Mouse (Mus musculus) heart, embryonic 13.5 days (tissue): ENCODE measurements around the gene Nupl2. TPM values are rescaled to one million over a fixed set of nuclear protein-coding genes. Genes with fewer than 3 reads are reported as not detected.

Experiments used
- ATAC-seq: fragments of 200-750 bp; cut with Nextera tagmentation; 2 replicates; pipeline ENCODE4 v1.8.0; 2017; ENCODE audit warnings: moderate TSS enrichment; ENCODE audit not compliant: insufficient number of reproducible peaks, low FRiP score, low TSS enrichment; ENCODE audit errors: extremely low read depth
- H3K27ac ChIP-seq: fragments of 300-500 bp; sonication (generic); replicated peaks from 2 replicates; pipeline ENCODE4 v1.5.1; 2015; ENCODE audit warnings: moderate library complexity, mild to moderate bottlenecking, inconsistent platforms
- H3K27me3 ChIP-seq: fragments of 300-500 bp; sonication (generic); replicated peaks from 2 replicates; pipeline ENCODE4 v1.6.1; 2015; ENCODE audit warnings: mild to moderate bottlenecking, inconsistent platforms
- H3K36me3 ChIP-seq: fragments of 300-500 bp; sonication (generic); 2 replicates; pipeline ENCODE4 v1.6.1; 2015; ENCODE audit warnings: mild to moderate bottlenecking, inconsistent platforms
- H3K4me1 ChIP-seq: fragments of 300-500 bp; sonication (generic); 2 replicates; pipeline ENCODE4 v1.6.1; 2015; ENCODE audit warnings: inconsistent platforms
- H3K4me2 ChIP-seq: fragments of 300-500 bp; sonication (generic); 2 replicates; pipeline ENCODE4 v1.6.1; 2015; ENCODE audit warnings: inconsistent platforms, mild to moderate bottlenecking, moderate library complexity
- H3K4me3 ChIP-seq: fragments of 300-500 bp; sonication (generic); 2 replicates; pipeline ENCODE4 v1.5.1; 2015; ENCODE audit warnings: moderate library complexity, mild to moderate bottlenecking, inconsistent platforms
- H3K9ac ChIP-seq: fragments of 300-500 bp; sonication (generic); 2 replicates; pipeline ENCODE4 v1.6.1; 2015; ENCODE audit warnings: inconsistent platforms, mild to moderate bottlenecking, moderate library complexity
- H3K9me3 ChIP-seq: fragments of 300-500 bp; sonication (generic); 2 replicates; pipeline ENCODE4 v1.6.1; 2016; ENCODE audit warnings: inconsistent platforms
- WGBS: fragments of 180-500 bp; shearing (Covaris S2); methylation state at CpG from one replicate; pipeline ENCODE4 v1.1.7; 2015; ENCODE audit warnings: mixed read lengths; 5-methylcytosine and 5-hydroxymethylcytosine counted together
- polyA plus RNA-seq: library from polyadenylated mRNA; unstranded; fragments of >200 nt; fragmentation: Nextera tagmentation; extraction: Ambion mirVana; gene quantifications from 2 replicates; pipeline ENCODE4 v1.2.1, GENCODE M21; 2015

Nupl2 gene
- 11.7 and 12.7 TPM in 2 replicates for polyA plus RNA-seq

DNA sequence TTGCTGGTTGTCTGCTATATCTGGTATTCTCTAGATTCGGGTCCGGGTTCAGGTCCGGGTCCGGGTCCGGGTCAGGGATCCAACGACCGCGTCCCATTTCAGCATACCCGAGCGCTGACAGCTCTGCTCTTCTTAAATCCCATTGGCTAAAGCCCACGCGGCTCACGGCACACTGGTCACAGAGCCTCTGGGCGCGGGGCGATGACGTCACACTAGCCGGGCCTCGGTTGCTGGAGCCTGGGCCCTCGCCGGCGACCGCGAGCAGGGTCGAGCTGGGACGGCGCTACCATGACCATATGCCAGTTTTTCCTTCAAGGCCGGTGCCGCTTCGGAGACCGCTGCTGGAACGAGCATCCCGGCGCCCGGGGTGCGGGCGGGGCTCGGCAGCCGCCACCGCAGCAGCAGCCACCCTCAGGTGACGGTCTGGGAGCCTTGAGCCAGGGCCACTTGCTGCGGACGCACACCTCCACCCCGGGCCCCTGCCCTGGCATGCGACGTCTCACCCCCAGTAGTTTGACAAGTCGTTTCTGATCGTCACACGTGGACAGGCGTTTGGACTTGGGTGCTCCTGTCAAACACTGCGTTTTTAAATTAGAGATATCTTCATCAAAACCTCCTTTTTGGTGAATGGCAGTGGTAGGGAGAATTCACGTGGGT lies at the start of gene Nupl2:
TSS of gene Nupl2 (plus strand) at position 175 of the 657 bp plus-strand sequence.
- Histone ChIP-seq H3K27me3 (no peaks in the 10 kb centered on the region), H3K36me3 (peaks cover 29% of the 10 kb centered on the region), H3K9me3 (no peaks in the 10 kb centered on the region), H3K9ac (peak within 1 kb of the TSS; percentile 96), H3K4me3 (peak within 1 kb of the TSS; percentile 87), H3K27ac (peak within 1 kb of the TSS; percentile 78), H3K4me2 (peak within 1 kb of the TSS; percentile 79), H3K4me1 (peaks cover 13% of the 10 kb centered on the region)
- peak; percentile 94 for ATAC-seq
- under 1% methylated on average over 52 of the region's 52 CpGs for WGBS

DNA sequence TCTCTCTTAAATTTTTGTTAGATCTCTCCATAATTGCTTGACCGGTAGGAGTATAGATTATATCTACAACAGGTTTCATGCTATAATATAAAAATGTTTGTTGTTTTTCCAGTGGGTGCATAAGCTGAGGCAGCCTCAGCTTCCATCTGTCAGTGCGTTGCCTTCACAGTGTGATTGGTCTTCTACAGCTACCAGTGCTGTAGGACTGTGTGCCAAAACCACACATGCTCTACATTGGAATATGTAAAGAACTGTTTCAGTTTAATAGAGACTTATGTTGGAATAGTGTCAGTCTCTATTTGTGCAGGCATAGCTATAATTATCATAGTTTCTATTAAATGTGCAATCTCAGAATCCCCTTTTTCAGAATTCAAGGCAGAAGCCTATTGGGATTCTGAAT lies 42.5 kb upstream of the Nupl2 start:
- H3K9ac ChIP-seq, result no peak overlapping the region
- peaks cover 16% of the 10 kb centered on the region for H3K36me3 ChIP-seq
- H3K9me3 ChIP-seq, result no peaks in the 10 kb centered on the region
- no peaks in the 10 kb centered on the region for H3K27me3 ChIP-seq
- no peak overlapping the region for H3K4me3 ChIP-seq
- no peak for ATAC-seq
- peaks cover 36% of the 10 kb centered on the region for H3K4me1 ChIP-seq
- H3K4me2 ChIP-seq, result no peak overlapping the region
- WGBS, result 93% methylated on average over 2 of the region's 2 CpGs
- H3K27ac ChIP-seq, result no peak overlapping the region

DNA sequence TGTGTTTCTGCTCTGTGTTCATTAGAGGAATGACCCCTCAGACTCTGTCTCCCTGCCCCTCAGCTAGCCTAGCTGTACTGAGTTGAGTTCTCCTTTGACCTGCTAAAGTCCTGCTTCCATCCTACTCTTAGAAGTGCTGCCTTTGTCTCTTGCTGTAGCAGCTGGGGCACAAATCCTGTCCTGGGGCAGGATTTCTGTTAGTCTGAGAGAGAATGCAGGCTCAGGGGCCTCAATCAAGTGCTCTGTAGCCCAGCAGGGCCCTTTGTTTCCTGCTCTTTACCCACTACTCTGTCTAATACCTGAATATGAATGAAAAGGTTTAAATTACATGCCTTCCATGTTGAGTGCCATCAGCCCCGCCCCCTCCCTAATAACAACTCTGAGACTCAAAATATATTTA lies 40.6 kb upstream of the Nupl2 start:
- H3K27ac ChIP-seq, result peak overlapping the region; percentile 77
- H3K9me3 ChIP-seq, result no peaks in the 10 kb centered on the region
- H3K4me3 ChIP-seq, result no peak overlapping the region
- no peak overlapping the region for H3K4me2 ChIP-seq
- no peaks in the 10 kb centered on the region for H3K27me3 ChIP-seq
- WGBS, result 90% methylated on average over 1 of the region's 1 CpGs
- H3K9ac ChIP-seq, result peak overlapping the region; percentile 30; the same call in 1 of the 2 replicates
- peaks cover 44% of the 10 kb centered on the region for H3K4me1 ChIP-seq
- ATAC-seq, result no peak
- H3K36me3 ChIP-seq, result peaks cover 16% of the 10 kb centered on the region

DNA sequence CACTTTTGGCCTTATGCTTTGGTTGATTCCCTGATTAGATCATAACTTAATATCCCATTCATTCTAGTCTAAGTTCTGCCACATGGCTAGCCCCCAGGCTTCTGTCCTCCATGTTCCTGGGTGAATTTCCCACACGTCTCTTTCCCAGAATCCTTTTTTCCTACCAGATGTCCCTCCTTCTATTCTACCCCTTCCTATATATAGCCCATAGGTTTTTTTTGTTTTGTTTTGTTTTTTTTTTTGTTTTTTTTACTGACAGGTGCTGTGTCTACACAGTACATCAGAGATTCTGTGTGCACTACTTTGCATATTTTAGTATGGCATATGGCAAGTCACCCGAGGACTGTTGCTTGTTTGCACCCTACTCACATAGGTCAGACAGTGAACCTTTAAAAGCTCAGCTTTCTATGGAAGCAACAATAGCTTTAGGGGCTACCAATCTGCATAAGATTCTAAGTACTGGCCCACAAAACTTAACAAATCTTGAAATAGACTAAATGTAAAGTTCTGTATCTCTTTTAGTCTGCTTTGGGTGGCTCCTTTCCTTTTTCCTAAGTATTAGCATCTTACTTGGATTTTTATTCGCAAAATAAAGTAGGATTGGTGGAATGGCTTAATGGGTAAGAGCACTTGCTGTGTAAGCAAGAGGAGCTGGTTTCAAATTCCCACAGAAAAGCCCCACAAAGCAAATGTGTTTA lies 40.0 kb upstream of the Nupl2 start:
- Histone ChIP-seq H3K4me3 (no peak overlapping the region), H3K27ac (peak overlapping the region; percentile 77), H3K36me3 (0 out of 2 replicates have a peak, but pooled peaks cover 12% of the 10 kb centered on the region), H3K27me3 (no peaks in the 10 kb centered on the region), H3K9me3 (no peaks in the 10 kb centered on the region), H3K4me2 (peak overlapping the region; percentile 35), H3K9ac (no peak overlapping the region), H3K4me1 (peaks cover 44% of the 10 kb centered on the region)
- WGBS, result 88% methylated on average over 3 of the region's 3 CpGs
- no peak for ATAC-seq

DNA sequence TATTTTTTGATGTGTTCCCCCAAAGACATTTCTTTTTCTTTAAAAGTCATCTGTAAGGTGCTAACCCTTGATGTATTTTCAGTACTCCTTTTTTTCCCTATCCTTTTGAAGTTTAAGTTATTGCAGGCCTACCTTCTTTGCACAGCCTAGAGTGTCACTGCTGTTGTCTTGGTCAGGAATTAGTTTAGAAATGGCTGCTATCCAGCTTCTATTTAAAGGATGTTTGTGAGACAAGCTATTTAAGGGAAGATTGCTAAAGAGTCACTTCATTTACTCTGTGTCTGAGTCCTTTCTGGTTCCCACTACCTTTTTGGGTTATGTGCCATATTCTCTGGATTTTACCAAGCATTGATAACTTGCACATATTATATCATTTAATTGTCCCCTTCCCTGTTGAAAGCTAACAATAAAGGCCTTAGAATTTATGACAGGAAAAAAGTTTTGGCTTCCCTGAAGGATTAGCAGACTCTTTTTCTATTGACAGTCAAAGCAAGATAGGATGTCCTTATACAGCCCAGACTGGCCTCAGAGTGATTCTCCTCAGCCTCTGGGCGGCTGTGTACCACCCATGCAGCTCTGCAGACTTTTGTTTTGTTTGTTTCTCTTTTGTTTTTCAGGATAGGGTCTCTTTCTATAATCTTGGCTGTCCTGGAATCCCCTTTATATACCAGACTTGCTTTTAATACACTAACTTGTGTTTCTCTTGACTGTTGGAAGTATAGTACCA lies 38.7 kb upstream of the Nupl2 start:
- Histone ChIP-seq H3K9ac (no peak overlapping the region), H3K4me1 (peaks cover 44% of the 10 kb centered on the region), H3K27ac (peak overlapping the region; percentile 94), H3K36me3 (0 out of 2 replicates have a peak, but pooled peaks cover 12% of the 10 kb centered on the region), H3K27me3 (no peaks in the 10 kb centered on the region), H3K4me2 (peak overlapping the region; percentile 35), H3K9me3 (no peaks in the 10 kb centered on the region), H3K4me3 (no peak overlapping the region)
- no peak for ATAC-seq
- WGBS, result 62% methylated on average over 1 of the region's 1 CpGs

DNA sequence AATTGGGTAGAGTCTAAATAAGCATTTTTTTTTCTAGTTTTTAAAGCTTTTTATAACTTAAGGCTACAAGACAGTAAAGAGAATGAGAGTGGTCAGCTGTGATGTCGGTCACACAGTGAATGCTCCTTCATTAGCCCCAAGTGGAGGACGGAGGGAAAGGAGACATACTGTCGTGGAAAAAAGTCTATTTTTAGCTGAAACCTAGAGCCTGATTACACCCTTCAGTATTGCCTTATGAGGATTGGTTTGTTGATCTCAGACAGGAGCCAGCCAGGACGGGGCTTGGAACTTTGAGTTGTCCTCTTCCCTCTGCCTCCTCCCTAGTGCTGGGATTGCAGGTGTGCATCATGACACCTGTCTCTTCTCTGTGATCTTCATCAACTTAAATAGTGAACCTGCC lies 37.8 kb upstream of the Nupl2 start:
- Histone ChIP-seq H3K27ac (peak overlapping the region; percentile 94), H3K4me2 (peak overlapping the region; percentile 35), H3K4me3 (no peak overlapping the region), H3K9ac (0 out of 2 replicates have a peak overlapping the region, but pooled peaks have one; percentile 19), H3K4me1 (peaks cover 44% of the 10 kb centered on the region), H3K36me3 (0 out of 2 replicates have a peak, but pooled peaks cover 9% of the 10 kb centered on the region), H3K27me3 (no peaks in the 10 kb centered on the region), H3K9me3 (no peaks in the 10 kb centered on the region)
- WGBS, result 27% methylated on average over 4 of the region's 4 CpGs
- no peak for ATAC-seq

DNA sequence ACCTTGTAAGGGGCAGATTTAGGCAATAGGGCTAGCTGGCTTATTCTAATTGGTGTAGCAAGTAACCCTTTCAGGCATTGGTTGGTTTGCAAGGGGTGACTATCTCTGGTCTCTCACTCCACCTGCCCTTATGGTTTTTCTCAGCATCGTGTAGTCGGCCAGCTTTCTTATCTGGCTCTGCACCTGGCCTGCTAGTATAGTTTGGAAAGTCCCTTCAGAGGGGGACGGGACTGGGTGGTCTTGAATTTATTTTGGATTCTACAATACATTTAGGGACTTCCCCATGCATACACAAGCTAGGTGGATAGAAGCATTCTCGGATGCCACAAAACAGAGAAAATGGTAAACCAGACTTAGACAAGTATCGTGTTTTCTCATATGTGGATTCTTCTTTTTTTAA lies 17.8 kb upstream of the Nupl2 start:
- Histone ChIP-seq H3K9ac (no peak overlapping the region), H3K4me2 (no peak overlapping the region), H3K4me3 (no peak overlapping the region), H3K27ac (no peak overlapping the region), H3K9me3 (no peaks in the 10 kb centered on the region), H3K36me3 (peaks cover 77% of the 10 kb centered on the region), H3K4me1 (peaks cover 12% of the 10 kb centered on the region), H3K27me3 (no peaks in the 10 kb centered on the region)
- no peak for ATAC-seq
- WGBS, result 81% methylated on average over 5 of the region's 5 CpGs

DNA sequence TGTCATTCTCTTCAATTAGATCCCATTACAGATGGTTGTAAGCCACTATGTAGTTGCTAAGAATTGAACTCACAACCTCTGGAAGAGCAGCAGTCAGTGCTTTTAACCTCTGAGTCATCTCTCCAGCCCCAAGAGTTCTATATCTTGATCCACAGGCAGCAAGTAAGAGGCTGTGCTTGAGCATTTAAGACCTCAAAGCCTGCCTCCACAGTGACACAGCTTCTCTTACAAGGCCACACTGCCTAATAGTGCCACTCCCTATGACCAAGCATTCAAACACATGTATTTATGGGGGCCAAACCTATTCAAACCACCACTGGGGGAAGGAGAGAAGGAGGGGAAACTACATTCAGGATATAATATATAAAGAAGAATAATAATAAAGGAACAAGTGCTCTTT lies 12.6 kb upstream of the Nupl2 start:
- Histone ChIP-seq H3K27ac (no peak overlapping the region), H3K4me2 (no peak overlapping the region), H3K9me3 (no peaks in the 10 kb centered on the region), H3K9ac (no peak overlapping the region), H3K4me3 (no peak overlapping the region), H3K27me3 (no peaks in the 10 kb centered on the region), H3K4me1 (no peaks in the 10 kb centered on the region), H3K36me3 (peaks cover 75% of the 10 kb centered on the region)
- no peak for ATAC-seq

DNA sequence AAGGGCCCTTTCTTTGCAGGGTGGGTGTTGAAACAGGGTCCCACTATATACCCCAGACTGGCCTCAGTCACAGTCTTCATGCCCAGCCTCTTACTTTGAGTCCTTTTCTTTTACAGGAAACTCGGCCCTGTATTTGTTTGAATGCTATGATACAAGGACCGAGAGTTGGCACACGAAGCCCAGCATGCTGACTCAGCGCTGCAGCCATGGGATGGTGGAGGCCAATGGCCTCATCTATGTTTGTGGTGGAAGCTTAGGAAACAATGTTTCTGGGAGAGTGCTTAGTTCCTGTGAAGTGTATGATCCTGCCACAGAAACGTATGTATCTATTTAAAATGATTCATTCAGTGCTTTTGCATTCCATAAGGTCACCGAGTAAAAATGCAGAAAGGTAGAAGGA lies 8.0 kb upstream of the Nupl2 start:
- Histone ChIP-seq H3K36me3 (peaks cover 72% of the 10 kb centered on the region), H3K4me1 (no peaks in the 10 kb centered on the region)

DNA sequence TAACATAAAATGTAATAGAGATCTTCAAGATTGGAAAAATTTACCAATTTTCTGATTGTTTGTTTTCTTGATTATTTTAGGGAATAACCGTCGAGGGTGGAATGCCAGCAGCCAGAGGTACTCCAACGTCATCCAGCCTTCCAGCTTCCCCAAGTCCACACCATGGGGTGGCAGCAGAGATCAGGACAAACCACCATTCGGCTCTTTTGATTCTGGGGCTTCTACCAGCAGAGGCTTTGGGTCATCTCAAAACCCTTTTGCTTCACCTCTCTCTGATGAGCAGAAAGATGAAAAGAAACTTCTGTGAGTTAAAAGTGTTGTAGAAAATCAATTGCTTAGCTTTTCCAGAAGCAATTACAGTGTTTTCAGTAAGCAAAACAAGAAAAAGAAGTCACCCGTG lies 2.5 kb downstream of the Nupl2 start:
- ATAC-seq, result no peak
- Histone ChIP-seq H3K9ac (no peak overlapping the region), H3K4me2 (no peak overlapping the region), H3K27ac (no peak overlapping the region), H3K9me3 (no peaks in the 10 kb centered on the region), H3K36me3 (peaks cover 38% of the 10 kb centered on the region), H3K27me3 (no peaks in the 10 kb centered on the region), H3K4me3 (no peak overlapping the region), H3K4me1 (peaks cover 13% of the 10 kb centered on the region)
- 34% methylated on average over 5 of the region's 5 CpGs for WGBS

More for the DNA sequence above, 8.0 kb upstream of the Nupl2 start:
- Histone ChIP-seq H3K4me2 (no peak overlapping the region), H3K27me3 (no peaks in the 10 kb centered on the region), H3K9me3 (no peaks in the 10 kb centered on the region), H3K4me3 (no peak overlapping the region), H3K27ac (no peak overlapping the region), H3K9ac (no peak overlapping the region)
- no peak for ATAC-seq
- 89% methylated on average over 6 of the region's 6 CpGs for WGBS

DNA sequence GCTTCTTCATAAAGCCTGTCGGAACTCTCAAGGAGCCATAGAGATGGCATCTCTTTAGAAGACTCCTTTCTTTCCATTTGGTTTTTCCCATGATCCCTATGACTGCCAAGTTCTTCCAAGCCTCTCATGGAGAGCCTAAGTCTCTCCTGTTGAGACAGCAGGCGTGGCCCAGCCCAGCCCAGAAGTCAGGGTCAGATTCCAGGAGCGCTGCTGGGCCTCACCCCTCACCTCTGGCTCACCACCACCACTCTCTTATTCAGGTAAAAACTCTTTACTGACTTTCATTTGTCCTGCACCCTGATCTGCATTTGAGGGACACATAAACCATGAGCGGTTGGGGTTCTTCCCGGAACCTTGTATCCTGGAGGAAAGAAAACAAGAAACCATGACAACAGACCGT lies 5.1 kb downstream of the Nupl2 start:
- Histone ChIP-seq H3K4me2 (no peak overlapping the region), H3K9ac (no peak overlapping the region), H3K27me3 (no peaks in the 10 kb centered on the region), H3K4me1 (peaks cover 10% of the 10 kb centered on the region), H3K27ac (no peak overlapping the region), H3K4me3 (no peak overlapping the region), H3K9me3 (no peaks in the 10 kb centered on the region), H3K36me3 (peaks cover 55% of the 10 kb centered on the region)
- ATAC-seq, result no peak
- 87% methylated on average over 6 of the region's 6 CpGs for WGBS
